Mouse (Mus musculus) myocyte (in vitro differentiated cells): Measurements from ENCODE around the gene Dnah14.

Source experiments
- POLR2AphosphoS2 ChIP-seq: IDR thresholded peaks from one replicate; pipeline ENCODE4 v1.6.1; 2011; ENCODE audit warnings: low read depth, control low read depth; ENCODE audit not compliant: insufficient read length
- TCF12 ChIP-seq: IDR thresholded peaks from one replicate; pipeline ENCODE4 v1.6.1; 2011; ENCODE audit warnings: mild to moderate bottlenecking, control low read depth; ENCODE audit not compliant: poor library complexity, insufficient read depth, severe bottlenecking

- no peak for TF ChIP-seq POLR2AphosphoS2
- TF ChIP-seq TCF12: no peak
Observed at GRCm38 (mm10) chr1:181561768-181562444, 14.5 kb upstream of the Dnah14 start.
